Mouse (Mus musculus) heart, embryonic 13.5 days (tissue): Measurements from ENCODE around the gene Lbh. TPM values are rescaled to one million over a fixed set of nuclear protein-coding genes. Genes with fewer than 3 reads are reported as not detected.

Experiments
- ATAC-seq: fragments of 200-750 bp; cut with Nextera tagmentation; 2 replicates; pipeline ENCODE4 v1.8.0; 2017; ENCODE audit warnings: moderate TSS enrichment; ENCODE audit not compliant: insufficient number of reproducible peaks, low FRiP score, low TSS enrichment; ENCODE audit errors: extremely low read depth
- H3K27ac ChIP-seq: fragments of 300-500 bp; sonication (generic); replicated peaks from 2 replicates; pipeline ENCODE4 v1.5.1; 2015; ENCODE audit warnings: moderate library complexity, mild to moderate bottlenecking, inconsistent platforms
- H3K27me3 ChIP-seq: fragments of 300-500 bp; sonication (generic); replicated peaks from 2 replicates; pipeline ENCODE4 v1.6.1; 2015; ENCODE audit warnings: mild to moderate bottlenecking, inconsistent platforms
- H3K36me3 ChIP-seq: fragments of 300-500 bp; sonication (generic); 2 replicates; pipeline ENCODE4 v1.6.1; 2015; ENCODE audit warnings: mild to moderate bottlenecking, inconsistent platforms
- H3K4me1 ChIP-seq: fragments of 300-500 bp; sonication (generic); 2 replicates; pipeline ENCODE4 v1.6.1; 2015; ENCODE audit warnings: inconsistent platforms
- H3K4me2 ChIP-seq: fragments of 300-500 bp; sonication (generic); 2 replicates; pipeline ENCODE4 v1.6.1; 2015; ENCODE audit warnings: inconsistent platforms, mild to moderate bottlenecking, moderate library complexity
- H3K4me3 ChIP-seq: fragments of 300-500 bp; sonication (generic); 2 replicates; pipeline ENCODE4 v1.5.1; 2015; ENCODE audit warnings: moderate library complexity, mild to moderate bottlenecking, inconsistent platforms
- H3K9ac ChIP-seq: fragments of 300-500 bp; sonication (generic); 2 replicates; pipeline ENCODE4 v1.6.1; 2015; ENCODE audit warnings: inconsistent platforms, mild to moderate bottlenecking, moderate library complexity
- H3K9me3 ChIP-seq: fragments of 300-500 bp; sonication (generic); 2 replicates; pipeline ENCODE4 v1.6.1; 2016; ENCODE audit warnings: inconsistent platforms
- WGBS: fragments of 180-500 bp; shearing (Covaris S2); methylation state at CpG from one replicate; pipeline ENCODE4 v1.1.7; 2015; ENCODE audit warnings: mixed read lengths; 5-methylcytosine and 5-hydroxymethylcytosine counted together
- polyA plus RNA-seq: library from polyadenylated mRNA; unstranded; fragments of >200 nt; fragmentation: Nextera tagmentation; extraction: Ambion mirVana; gene quantifications from 2 replicates; pipeline ENCODE4 v1.2.1, GENCODE M21; 2015

Lbh gene
- polyA plus RNA-seq, 1 experiment from 2014 or later, result 25.6 TPM

GRCm38 (mm10) chr17:72977616-72978015 is 59.5 kb downstream of the Lbh start:
- no peak overlapping the region for H3K4me2 ChIP-seq
- 63% methylated on average over 1 of the region's 1 CpGs for WGBS
- no peak for ATAC-seq
- no peaks in the 10 kb centered on the region for H3K36me3 ChIP-seq
- no peaks in the 10 kb centered on the region for H3K27me3 ChIP-seq
- no peaks in the 10 kb centered on the region for H3K9me3 ChIP-seq
- peak overlapping the region; percentile 92 for H3K27ac ChIP-seq
- no peak overlapping the region for H3K4me3 ChIP-seq
- H3K4me1 ChIP-seq, result peaks cover 72% of the 10 kb centered on the region
- H3K9ac ChIP-seq, result no peak overlapping the region

GRCm38 (mm10) chr17:72982156-72982555 is 64.1 kb downstream of the Lbh start:
- 63% methylated on average over 6 of the region's 6 CpGs for WGBS
- Histone ChIP-seq H3K27me3 (no peaks in the 10 kb centered on the region), H3K4me3 (no peak overlapping the region), H3K4me2 (no peak overlapping the region), H3K9me3 (no peaks in the 10 kb centered on the region), H3K4me1 (peaks cover 33% of the 10 kb centered on the region), H3K27ac (0 out of 2 replicates have a peak overlapping the region, but pooled peaks have one; percentile 36), H3K36me3 (no peaks in the 10 kb centered on the region), H3K9ac (no peak overlapping the region)
- no peak for ATAC-seq

- H3K27ac ChIP-seq, result no peak overlapping the region
- peaks cover 20% of the 10 kb centered on the region for H3K4me1 ChIP-seq
- H3K4me3 ChIP-seq, result no peak overlapping the region
- no peak overlapping the region for H3K9ac ChIP-seq
- H3K4me2 ChIP-seq, result no peak overlapping the region
- H3K27me3 ChIP-seq, result no peaks in the 10 kb centered on the region
- WGBS, result 87% methylated on average over 7 of the region's 7 CpGs
- H3K36me3 ChIP-seq, result no peaks in the 10 kb centered on the region
- no peak for ATAC-seq
- H3K9me3 ChIP-seq, result no peaks in the 10 kb centered on the region
Observed at GRCm38 (mm10) chr17:72983471-72983870, 65.4 kb downstream of the Lbh start.

- H3K27me3 ChIP-seq, result no peaks in the 10 kb centered on the region
- WGBS, result 75% methylated on average over 6 of the region's 6 CpGs
- 0 out of 2 replicates have a peak overlapping the region, but pooled peaks have one; percentile 33 for H3K9ac ChIP-seq
- peak overlapping the region; percentile 8; the same call in 1 of the 2 replicates for H3K27ac ChIP-seq
- no peaks in the 10 kb centered on the region for H3K9me3 ChIP-seq
- H3K4me3 ChIP-seq, result no peak overlapping the region
- no peaks in the 10 kb centered on the region for H3K36me3 ChIP-seq
- H3K4me2 ChIP-seq, result no peak overlapping the region
- peaks cover 15% of the 10 kb centered on the region for H3K4me1 ChIP-seq
- ATAC-seq, result no peak
Observed at GRCm38 (mm10) chr17:72989025-72989424, 70.9 kb downstream of the Lbh start.

Other genes starting within 250 kb of the Lbh start
- 63.9 and 66.8 TPM in 2 replicates for gene Ypel5, start 81.9 kb upstream of the Lbh start, polyA plus RNA-seq
- 30.9 and 32.8 TPM in 2 replicates for gene Lclat1, start 189.7 kb downstream of the Lbh start, polyA plus RNA-seq